Mouse (Mus musculus): ENCODE results near the gene Icam4.
"Not testable (repeated sequence)": the region's sequence is repeated elsewhere in the genome, so short reads cannot be mapped to it uniquely, and the experiment has no call there.

Icam4 gene

DNA sequence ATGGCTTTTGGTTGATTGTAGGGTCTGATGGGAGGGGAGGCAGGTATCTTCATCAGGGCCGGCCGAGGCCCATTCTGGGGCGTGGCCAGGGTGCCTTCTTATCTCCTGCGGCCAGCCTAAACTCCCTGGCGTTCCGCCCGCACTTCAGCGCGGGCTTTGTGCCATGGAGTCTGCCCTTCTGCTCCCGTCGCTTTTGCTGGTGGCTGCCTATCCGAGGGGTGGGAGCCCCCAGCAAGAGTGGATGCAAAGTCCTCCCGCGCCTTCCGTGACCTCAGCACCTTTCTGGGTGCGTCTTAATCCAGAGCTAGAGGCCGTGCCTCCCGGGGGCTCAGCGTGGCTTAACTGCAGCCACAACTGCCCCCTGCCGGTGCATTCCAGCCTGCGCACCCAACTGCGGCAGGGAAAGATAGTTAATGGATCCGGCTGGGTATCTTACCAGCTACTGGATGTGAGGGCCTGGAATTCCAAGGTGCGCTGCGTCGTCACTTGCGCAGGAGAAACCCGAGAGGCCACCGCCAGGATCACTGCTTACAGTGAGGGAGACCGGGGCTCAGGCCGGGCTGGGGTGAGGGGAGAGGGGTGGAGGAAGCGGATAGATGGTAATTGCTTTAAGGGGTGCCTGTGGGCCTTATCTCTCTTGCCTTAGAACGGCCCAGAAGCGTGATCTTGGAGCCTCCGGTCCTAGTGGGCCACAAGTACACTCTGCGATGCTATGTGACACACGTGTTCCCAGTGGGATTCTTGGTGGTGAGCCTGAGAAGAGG is at the start of gene Icam4:
Icam4 (plus strand) TSS at position 83 of the 764 bp plus-strand sequence.
- DNase-seq (ENCODE audit: low read depth, low spot score) = no peak

DNA sequence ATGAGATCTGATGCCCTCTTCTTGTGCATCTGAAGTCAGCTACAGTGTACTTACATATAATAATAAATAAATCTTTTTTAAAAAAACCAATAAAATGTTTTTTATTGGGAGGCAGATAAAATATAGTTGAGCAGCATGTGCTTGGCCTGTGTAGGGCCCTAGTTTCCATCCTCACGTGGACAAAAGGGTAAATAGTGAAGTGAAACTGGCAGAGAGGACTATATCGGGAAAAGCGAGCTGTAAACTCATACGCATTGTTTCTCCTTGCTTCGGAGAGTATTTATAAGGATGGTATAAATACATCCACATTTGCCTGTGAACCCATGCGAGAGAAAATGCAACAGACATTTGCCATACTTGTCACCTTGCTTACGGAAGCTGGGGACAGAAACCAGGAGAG is 49.4 kb upstream of the Icam4 start:
- DNase-seq (ENCODE audit: low read depth, low spot score) = no peak

DNA sequence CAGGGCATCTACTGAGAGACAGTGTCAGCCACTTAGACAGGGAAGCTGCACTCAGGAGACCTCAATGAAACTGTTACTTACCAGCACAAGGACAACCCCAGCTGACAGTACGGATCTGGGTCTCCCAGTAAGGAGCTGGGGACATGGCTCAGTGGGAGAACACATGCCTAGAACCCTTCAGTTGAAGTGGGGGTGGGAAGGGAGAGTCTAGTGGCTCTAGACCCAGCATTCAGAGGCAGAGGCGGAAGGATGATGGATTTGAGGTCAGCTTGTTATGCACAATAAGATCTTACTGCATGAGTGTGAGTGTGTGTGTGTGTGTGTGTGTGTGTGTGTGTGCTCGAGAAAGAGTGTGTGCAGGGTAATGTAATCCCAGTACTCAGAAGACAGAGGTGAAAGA is 47.0 kb upstream of the Icam4 start:
- no peak for DNase-seq (ENCODE audit: low read depth, low spot score)

DNA sequence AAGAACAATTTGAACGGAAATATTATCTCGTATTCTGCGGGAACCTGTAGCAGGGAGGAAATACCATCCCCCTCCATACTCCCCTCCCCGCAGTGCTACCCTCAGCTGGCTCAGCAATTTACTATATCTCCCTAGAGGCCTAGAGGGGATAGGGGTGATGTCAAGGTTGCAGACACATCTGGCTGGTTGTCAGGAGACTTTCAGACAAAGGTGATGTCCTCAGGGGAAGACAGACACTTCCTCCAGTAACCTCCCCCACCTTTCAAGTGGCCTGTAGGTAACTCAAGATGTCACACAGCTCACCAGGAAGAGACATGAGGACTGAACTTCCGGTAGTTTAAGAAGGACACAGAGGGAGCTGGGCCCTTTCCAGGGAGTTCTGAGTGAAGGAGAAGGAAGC is 46.0 kb upstream of the Icam4 start:
- DNase-seq (ENCODE audit: low read depth, low spot score) = no peak

DNA sequence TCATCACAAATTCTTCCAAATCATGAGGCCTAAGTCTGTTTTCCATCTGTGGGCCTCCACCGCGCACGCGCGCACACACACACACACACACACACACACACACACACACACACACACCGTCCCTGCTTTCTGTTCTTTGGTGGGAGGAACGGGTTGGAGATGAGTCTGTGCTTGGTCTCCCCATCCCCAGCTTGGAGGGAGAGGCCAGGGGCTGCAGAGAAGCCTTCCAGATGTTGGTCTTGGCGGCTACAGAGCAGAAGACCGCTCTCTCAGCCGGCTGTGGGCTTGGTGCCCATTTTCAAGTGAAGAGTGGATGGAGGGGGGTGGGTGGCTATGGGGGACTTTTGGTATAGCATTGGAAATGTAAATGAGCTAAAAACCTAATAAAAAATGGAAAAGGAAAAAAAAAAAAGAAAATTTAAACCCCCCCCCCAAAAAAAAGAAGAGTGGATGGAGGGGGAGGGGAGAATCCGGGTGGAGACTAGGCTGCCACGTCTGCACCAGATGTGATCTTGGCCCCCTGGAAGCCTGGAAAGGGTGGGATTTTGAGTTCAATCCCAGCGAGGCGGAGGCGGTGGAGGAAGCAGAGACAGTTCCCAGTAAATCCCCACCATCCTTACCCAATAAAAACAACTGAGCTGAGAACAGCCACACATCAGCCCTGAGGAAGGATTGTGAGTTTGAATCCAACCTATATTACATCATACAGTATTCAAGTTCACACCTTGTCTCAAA is 42.1 kb upstream of the Icam4 start:
- no peak for DNase-seq (ENCODE audit: low read depth, low spot score)

DNA sequence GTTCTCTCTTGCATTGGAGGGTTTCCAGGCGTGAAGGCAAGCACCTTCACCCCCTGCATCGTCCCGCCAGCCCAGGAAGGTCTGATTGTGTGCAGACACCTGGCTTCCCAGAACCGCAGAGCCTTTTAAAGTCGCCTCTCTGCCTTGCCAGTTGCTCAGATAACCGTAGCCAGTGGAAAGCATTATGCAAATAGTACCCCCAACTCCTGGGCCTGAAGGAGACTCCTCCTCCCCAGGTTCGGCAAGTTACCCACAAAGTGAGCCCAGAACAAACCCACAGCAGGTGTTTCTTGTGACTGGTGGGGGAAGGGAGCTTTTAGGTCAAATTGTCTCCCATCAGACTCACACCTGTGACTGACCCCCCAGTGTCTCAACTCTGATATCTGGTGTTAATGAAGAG is 41.2 kb upstream of the Icam4 start:
- no peak for DNase-seq (ENCODE audit: low read depth, low spot score)

DNA sequence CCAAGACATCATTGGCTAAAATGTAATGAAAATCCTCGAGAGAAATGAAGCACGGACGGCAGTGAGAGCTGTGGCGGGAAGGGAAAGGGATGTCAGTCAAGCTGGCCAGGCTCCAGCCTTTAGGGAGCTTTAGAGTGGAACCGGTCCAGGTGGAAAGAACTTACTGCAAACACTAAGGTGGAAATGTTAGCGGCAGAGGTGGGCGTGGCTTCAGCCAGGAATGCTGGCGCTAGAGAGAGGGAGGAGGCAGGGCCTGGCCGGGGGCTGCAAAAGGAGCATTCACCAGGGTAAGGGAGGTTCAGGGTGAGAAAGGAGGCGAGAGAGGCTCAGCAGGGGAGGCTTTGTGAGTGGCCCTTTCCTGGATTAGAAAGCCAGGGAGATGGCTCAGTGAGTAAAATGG is 38.3 kb upstream of the Icam4 start:
- no peak for DNase-seq (ENCODE audit: low read depth, low spot score)

DNA sequence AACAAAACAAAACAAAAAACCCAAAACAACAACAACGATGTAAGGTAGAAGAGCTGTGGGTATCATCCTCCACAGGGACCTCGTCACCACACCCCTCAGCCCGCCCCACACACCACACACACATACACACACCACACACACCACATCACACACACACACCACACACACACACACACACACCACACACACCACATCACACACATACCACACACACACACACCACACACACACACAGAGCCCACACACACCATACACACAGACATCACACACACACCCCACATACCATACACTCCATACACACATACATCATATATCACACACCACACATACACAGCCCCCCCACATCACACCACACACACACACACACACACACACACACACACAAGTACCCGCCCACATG is 37.6 kb upstream of the Icam4 start:
- no peak for DNase-seq (ENCODE audit: low read depth, low spot score)

DNA sequence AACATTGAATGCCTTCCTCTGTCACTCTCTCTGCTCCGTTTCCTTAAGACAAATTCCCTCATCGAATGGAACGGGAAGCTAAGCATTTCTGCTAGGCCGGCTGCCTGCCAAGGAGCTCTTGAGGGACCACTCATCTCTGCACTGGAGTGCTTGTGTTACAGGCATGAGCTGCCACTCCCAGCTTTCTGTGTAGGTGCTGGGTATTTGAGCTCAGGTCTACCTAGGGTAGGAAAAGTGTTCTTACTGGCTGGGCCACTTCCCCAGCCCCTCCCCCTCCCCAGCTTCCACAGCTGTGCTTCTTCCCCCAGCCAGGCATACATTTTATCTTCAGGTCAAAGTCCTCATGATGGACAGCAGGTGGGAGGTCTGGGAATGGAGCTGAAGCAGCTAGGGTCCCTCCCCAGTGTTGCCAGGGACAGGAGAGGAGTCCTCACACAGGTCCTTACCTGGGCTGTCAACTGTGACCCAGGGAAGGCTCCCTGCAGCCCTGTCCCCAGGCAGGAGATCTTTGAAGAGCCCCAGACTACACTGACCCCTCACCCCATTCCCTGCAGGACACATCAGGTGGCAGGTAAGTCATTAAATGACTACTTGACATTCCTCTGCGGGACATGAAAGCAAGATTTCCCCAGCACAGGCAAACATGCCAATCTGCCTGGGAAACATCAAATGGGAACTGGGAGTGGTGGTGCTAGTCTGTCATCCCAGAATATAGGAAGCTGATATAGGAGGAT is 35.8 kb upstream of the Icam4 start:
- no peak for DNase-seq (ENCODE audit: low read depth, low spot score)

DNA sequence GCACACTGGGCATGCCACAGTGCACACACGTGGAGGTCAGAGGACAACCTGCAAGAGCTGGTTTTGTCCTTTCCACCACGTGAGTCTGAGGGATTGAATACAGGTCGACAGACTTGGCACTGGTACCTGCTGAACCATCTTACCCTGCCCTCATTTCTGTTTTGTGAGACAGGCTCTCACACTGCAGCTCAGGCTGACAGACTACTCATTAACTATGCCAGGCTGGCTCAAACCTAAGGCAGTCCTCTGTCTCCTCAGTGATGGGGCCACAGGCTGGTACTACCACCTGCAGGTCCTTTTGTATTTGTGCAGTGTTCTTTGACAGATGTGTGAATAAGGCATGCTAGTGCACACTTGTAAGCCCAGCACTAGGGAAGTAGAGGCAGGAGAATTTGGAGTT is 34.1 kb upstream of the Icam4 start:
- no peak for DNase-seq (ENCODE audit: low read depth, low spot score)

DNA sequence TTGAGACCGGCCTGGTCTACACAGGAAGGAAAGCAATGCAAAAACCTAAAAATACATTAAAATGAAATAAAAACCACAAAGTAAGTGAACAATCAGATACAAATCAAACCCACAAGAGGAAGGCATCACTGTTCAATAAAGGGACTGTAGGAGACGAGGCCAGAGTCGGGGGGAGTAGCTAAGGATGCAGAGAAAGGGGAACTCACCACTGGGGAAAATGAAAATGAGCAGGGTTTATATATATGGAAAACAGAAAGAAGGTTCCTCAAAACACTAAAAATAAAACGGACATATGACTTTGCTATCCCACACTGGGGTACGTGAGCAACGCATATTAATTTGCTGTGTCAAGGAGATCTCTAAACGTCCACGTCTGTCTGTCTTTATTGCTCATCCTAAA is 32.1 kb upstream of the Icam4 start:
- DNase-seq (ENCODE audit: low read depth, low spot score) = no peak

DNA sequence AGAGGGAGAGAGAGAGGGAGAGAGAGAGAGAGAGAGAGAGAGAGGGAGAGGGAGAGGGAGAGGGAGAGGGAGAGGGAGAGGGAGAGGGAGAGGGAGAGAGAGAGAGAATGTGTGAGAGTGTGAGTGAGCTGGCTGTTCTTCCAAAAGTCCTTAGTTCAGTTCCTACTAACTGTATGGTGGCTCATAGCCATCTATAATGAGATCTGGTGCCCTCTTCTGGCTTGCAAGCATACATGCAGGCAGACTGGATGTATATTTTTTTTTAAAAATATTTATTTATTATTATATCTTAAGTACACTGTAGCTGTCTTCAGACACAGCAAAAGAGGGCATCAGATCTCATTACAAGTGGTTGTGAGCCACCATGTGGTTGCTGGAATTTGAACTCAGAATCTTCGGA is 30.8 kb upstream of the Icam4 start:
- DNase-seq (ENCODE audit: low read depth, low spot score) = not testable (repeated sequence)

DNA sequence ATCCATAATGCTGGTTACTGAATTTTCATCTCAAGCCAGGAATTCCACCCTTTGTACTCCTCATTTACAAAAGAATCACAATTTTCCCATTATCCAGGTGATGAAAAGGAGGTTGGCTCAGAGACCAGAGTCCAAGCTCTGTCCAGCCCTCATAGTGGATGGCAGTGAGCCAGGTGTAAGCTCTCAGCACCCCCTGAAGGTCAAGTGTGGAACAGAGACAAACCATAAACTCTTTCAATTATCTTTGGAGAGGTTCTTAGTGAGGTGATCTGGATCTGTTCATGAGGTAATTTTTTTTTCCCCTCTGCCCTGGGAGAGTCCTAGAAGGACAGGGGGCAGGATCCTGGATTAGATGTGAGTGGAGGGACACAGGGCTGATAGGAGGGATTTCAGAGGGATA is 28.4 kb upstream of the Icam4 start:
- DNase-seq (ENCODE audit: low read depth, low spot score) = no peak

DNA sequence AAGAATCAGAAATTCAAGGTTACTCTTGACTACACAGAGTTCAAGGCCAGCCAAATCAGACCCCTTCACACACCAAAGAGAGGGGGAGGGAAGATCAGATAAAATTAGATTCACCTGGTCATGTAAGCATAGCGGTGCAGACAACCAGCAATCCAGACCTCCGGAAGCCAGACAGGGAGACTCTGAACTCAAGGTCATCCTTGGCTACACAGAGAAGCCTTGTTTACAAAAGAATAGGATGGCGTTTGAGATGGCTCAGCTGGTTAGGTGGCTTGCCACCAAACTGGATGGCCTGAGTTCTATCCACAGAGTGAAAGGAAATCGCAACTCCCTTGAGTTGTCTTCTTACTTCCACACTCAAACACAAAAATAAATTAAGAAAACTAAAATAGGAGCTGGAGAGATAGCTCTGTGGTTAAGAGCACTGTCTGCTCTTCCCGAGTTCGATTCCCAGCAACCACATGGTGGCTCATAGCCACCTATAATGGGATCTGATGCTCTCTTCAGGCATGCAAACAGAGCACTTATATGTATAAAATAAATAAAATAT is 27.4 kb upstream of the Icam4 start:
- no peak for DNase-seq (ENCODE audit: low read depth, low spot score)

DNA sequence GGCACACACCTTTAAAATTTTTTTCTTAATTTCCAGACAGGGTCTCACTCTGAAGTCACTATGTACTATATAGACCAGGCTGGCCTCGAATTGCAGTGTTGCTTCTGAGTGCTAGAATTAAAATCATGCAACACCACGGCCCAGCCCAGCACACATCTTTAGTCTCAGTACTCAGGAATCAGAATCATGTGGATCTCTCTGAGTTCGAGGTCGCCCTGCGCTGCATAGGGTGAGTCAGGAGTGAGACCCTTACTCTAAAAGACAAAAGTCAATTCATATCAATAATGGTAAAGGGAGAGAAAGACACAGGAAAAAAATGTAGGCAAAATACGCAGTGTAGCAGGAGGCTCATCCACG is 26.9 kb upstream of the Icam4 start:
- DNase-seq (ENCODE audit: low read depth, low spot score) = no peak

DNA sequence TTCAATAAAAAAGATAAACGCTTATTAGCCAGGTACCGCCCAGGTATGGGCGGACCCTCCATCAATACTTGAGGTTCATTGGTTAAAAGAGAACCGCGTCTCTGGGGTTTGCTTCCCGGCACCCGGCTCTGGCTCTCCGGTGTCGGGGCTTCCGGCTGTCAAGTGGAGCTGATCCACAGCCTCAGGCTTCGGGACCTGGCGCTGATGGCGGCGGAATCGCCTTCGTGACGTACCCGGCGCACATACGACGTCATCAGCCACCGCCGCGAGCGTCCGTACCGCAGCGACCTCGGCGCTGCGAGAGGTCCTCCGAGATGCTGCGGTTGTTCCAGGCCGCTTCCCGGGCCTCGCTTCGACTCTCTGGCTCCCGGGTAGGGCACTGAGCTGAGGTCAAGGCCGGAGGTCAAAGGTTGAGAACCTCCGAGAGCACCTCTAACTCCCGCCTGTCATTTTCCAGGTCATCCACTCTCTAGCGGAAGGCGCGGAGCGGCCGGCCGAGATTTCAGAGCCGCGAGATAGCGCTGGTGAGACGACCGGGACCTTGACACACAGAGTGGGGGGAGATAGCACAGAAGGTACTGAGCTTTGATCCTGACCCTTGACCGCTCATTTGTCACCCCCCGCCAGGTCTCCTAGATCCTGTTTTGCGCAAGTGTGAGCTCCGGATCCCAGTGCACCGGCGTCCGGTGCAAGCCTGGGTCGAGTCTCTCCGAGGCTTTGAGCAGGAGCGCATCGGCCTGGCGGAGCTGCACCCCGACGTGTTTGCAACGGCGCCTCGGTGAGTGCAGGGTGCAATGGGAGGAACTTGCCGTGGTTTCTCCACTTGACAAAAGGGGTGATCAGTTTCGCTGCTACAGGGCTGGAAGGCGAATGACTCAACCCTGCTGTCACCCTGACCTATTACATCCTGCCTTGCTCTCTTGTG is 26.3 kb upstream of the Icam4 start, which contains the start of gene Mrpl4:
Mrpl4 (plus strand) TSS at position 112 of the 925 bp plus-strand sequence.
- peak; percentile 88 for DNase-seq (ENCODE audit: low read depth, low spot score)

DNA sequence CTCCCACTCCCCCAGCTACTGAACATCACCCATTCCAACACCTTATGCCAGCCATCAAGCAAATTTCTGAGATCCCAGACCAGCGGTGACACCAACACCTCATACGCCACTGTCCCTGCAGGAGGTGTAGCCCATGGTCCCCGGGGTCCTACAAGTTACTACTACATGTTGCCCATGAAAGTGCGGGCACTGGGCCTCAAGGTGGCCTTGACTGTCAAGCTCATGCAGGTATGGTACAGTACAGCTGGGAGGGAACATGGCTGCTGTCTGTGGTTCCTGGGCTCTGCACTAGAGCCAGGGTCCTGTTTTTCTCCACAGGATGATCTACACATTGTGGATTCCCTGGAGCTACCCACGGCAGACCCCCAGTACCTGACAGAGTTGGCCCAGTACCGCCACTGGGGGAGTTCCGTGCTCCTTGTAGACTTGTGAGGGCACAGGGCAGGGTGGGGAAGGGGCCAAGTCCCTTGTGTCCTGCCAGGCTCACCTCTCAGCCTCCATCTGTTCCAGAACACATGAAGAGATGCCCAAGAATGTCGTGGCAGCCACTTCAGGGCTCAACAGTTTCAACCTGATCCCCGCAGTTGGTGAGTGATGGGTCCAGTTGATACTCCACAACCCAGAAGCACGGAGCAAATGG is 21.7 kb upstream of the Icam4 start:
- no peak for DNase-seq (ENCODE audit: low read depth, low spot score)

DNA sequence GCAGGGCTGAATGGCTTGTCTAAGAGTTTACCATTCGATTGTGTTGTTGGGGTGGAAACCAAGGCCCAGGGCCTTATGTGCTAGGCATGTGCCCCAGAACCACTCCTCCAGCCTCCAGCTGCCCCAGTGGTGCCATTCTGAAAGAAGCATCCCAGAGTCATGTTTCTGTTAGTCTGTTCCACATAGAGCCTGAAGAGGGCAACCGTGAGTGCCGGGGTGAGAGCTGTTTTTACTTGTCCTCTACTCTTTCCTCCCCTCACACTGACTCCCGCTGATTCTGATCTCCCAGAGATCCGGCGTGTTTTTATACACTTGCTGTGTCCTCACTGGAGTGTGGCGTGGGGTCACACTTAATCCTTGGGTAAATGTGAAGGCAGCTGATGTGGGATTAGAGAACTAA is 21.2 kb upstream of the Icam4 start:
- no peak for DNase-seq (ENCODE audit: low read depth, low spot score)

DNA sequence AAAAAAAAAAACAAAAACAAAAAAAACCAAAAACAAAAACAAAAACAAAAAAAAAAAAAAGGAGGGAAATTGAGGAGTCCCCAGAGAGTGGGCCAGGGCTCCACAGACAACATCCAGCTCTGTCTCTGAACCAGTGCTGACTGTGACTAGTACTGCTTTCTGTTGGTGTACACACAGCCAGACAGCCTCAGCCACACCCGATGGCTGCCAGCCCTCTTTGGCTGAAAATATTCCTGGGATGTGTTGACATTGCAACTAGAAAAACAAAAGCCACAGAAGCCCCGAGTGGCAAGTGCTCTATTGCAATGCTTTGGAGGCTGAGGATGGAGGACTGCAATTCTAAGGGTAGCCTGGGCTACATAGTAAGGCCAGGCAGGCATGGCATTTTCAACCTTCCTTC is 18.8 kb upstream of the Icam4 start:
- DNase-seq (ENCODE audit: low read depth, low spot score) = no peak

DNA sequence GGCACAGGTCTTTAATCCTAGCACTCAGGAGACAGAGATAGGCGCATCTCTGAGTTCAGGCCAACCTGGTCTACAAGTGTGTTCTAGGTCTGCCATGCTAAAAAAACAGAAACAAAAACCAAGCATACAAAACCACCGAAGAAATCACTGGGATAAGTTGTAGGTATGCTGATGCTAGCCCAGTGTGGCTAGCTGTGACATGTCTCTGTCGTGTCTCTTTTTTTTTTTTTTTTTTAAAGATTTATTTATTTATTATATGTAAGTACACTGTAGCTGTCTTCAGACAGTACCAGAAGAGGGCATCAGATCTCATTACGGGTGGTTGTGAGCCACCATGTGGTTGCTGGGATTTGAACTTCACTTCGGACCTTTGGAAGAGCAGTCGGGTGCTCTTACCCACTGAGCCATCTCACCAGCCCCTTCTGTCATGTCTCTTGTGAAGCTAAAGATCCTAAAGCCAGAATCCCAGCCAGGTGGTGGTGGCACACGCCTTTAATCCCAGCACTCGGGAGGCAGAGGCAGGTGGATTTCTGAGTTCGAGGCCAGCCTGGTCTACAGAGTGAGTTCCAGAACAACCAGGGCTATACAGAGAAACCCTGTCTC is 18.1 kb upstream of the Icam4 start:
- DNase-seq (ENCODE audit: low read depth, low spot score) = not testable (repeated sequence)

All from telencephalon, adult 2 months (tissue).